Mouse (Mus musculus) embryo, embryonic 10.5 days (tissue): ENCODE measurements around the gene Kif17.

Experiments used
- DNase-seq: peaks from one replicate; pipeline ENCODE4 v3.0.0-alpha.2; 2015; ENCODE audit warnings: low spot score

Gene Kif17

DNA sequence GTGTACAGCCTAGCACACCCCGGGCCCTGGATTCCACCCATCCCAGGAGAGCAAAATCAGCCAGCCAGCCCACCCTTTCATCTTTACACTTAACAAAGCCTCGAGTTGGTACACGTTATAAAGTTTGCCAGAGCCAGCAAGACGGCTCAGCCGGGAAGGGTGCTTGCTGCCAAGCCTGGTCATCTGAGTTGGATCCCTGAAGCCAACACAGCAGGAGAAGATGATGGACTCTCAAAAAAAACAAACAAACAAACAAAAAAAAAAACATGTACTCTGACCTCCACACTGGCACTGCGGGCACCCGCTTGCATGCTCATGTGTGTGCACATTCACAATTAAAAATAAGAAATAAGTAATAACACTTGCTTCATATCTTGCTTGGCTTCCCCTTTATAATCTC, 91.8 kb downstream of the Kif17 start:
- DNase-seq = no peak

DNA sequence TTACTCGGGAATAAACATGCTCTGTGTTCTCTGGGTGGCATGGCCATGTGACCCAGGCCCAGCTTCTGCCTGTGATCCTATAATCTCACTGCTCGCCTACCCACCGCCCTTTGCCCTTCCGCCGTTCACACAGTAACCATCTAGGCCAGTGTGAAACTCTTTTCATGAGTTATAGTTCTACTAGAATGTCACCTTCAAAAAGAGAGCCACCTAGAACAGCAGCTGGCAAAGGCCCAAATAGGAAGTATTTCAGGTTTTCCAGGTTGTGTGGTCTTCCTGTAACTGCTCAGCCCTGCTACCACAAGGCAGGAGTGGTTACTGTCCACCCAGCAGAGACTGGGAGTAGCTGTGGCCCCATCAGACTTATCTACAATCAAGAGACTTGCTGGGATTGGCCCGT, 92.5 kb downstream of the Kif17 start:
- no peak for DNase-seq

DNA sequence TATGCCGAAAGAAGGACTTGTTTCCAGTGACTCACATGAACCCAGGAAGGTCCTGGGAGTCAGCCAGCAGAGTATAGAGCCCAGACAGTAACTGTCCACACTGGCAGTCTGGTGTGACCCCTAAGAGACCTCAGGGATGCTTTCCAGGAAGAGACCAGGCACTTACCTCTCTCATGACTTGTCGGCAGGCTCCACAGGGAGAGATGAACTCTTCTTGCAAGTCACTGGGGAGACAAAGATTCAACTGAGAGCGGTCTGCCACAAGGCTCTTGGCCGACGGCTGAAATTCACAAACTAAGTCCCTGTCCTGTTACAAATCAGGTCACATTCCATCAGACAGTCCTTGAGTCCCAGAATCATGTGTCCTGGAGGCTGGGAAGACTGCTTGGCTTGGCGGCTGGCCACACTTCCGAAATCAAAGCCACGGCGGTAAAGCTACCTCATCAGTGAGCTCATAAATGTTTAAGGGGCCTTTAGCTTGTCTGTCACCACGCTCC, 93.2 kb downstream of the Kif17 start:
- DNase-seq = no peak

DNA sequence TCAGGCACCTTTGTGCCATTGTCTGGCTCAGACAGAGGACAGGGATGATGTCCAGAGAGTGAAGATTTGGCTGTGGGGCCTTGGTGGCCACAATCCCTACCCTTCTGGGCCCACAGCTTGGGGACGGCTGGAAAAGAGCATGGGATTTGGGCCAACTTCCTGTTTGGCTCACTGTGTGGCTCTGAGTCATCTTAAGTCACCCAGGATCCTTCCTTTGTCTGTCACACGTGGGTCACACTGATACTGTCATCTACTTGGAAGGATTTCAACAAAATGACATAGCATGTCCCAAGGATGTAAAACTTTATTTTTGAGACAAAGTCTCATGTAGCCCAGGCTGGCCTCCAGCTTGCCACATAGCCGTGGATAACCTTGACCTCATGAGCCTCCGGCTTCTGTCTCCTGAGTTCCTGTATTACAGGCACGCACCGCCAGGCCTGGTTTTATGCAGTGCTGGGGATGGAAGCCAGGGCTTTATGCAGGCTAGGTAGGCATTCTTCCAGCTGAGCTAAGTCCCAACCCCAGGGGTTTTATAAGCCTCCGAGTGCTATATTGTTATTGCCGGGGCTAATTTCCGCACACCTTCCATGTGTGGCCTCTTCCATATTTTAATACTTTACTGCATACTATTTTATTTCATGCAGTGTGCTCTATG, 94.8 kb downstream of the Kif17 start:
- DNase-seq = no peak

DNA sequence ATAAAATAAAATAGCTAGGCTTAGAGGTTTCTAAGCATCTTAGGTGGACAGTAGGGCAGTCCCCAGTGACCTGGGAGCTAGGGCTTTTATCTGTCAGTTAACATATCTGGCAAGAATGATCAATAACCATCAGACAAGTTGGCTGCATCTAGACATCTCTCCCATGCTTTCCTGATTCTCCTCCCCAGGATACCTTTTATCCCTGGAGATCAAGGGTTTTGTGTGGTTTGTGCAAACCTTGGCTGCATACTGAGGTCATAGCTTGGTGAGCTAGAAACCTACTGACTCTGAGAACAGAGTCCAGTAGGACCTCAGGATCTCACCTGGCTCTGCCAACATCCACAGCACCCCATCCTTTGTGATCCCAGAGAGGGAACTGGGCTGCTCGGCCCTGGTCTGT, 97.0 kb downstream of the Kif17 start:
- DNase-seq = no peak

DNA sequence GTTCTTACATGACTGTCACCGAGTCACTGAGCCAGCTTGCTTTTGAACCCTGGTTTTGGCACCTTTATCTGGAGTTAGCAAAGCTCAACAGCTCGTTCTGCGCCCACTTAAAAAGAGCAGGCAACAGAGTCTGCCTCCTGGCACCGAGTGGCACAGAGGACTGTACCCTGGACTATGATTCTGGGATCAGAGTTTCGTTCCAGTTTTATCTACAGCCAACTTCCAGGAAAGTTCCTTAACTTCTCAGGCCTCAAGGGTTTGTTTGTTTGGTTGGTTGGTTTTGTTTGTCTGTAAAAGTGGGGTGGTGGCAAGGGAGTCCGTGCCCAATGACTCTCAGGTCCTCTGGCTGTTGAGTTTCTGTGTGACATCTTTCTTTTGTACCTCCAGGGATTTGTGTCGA, 98.5 kb downstream of the Kif17 start:
- no peak for DNase-seq
